Mouse (Mus musculus): ENCODE data around the gene Ctsz. TPM values are rescaled to one million over a fixed set of nuclear protein-coding genes. Genes with fewer than 3 reads are reported as not detected.

The Ctsz gene
- total RNA-seq, 4 experiments from 2014 or later: 23.2 to 31.4 (median 25.9) TPM

DNA sequence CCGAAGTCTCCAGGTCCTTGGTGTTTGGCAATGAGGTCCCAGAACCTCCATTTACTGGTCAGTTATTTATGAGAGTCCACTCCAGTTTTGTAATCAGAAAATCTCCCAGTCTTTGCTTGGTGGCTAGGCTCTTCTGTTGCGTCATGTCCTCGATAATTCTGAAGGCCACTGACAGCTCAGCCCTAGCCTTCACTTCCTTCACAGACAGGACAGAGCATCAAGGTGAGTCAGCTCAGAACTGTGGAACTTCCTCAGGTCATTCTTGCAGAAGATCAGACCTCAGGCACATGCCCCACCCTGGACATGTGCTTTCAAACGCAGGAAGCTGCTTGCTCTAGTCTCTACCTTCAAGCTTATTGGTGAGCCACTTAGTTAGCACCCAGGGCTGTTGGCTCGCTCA is 45.5 kb downstream of the Ctsz start:
- DNase-seq (ENCODE audit: low spot score): no peak

DNA sequence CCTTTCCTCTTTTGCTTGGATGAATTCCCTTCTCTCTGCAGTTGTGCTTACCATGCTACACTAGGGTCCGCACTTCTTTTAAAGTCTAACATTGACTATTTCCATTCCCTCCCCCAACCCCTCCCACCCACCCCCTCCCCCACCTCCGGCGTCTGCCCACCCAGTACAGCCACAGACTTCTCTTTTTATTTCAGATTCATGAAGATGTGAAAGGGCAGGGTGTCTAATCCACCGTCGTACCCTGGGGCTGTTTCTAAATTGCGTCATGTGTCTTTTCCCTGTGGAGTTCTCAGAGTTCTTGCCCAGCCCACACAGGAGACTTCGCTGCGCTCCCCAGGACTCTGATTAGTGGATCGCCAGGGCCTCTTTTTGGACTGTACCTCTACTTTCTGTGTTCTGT is 46.3 kb downstream of the Ctsz start:
- no peak for DNase-seq (ENCODE audit: low spot score)

DNA sequence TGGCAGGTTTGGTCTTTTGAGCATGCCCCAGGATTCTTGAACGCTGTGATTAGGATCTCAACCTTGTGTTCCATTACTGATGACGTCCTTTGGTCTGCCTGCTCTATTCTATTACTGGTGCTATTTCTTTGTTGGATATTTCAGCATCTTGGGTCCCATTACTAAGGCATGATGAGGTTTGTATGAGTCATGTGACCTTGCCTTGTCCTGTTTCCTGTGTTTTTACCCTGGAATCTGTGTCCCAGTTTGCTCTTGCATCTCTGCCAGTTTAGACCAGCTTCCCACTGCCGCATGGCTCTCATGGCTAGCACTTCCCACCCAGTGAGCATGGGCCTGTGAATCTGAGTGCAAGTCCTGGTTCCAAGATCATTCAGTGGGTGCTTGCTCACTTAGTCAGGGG is 46.9 kb downstream of the Ctsz start:
- DNase-seq (ENCODE audit: low spot score): no peak

DNA sequence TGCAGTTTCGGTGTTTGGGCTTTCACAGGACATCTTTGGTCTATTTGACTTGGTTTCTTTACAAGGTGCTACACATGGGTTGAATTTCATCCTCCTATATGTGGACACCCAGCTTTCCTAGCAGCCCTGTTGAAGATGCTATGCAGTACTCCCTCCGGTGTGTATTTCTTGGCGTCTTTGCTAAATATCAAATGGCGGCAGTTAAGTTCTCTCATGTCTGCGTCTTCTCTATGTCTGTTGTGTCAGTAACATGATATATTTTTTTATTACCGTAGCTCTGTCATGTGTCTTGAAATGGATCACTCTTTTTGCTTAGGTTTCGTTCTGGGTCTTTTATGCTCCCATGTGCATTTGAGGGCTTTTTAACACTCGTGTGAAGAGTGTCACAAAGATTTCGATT is 57.8 kb downstream of the Ctsz start:
- no peak for DNase-seq (ENCODE audit: low spot score)

Other genes starting within 250 kb of the Ctsz start
- 1,000 to 10,000 TPM; 1,172 to 1,307 (median 1,221) TPM for gene Gnas, start 154.7 kb downstream of the Ctsz start, total RNA-seq (2022)
- gene Gm20721, start 92.3 kb downstream of the Ctsz start, total RNA-seq (2022): 1 to 10 TPM; 1.3 to 1.7 (median 1.5) TPM
- 10 to 100 TPM; 27.3 to 28.7 (median 28.4) TPM for gene Nelfcd, start 23.2 kb downstream of the Ctsz start, total RNA-seq (2022)
- gene Tubb1, start 11.7 kb upstream of the Ctsz start, total RNA-seq (2022): 10 to 100 TPM in 1 of 4 experiments, 1 to 10 TPM in 3; 4.1 to 10.8 (median 6.5) TPM
- gene Atp5e, start 25.1 kb upstream of the Ctsz start, total RNA-seq (2022): 1,000 to 10,000 TPM; 1,537 to 1,974 (median 1,684) TPM
- 10 to 100 TPM; 49.9 to 68.8 (median 58.7) TPM for gene Prelid3b, start 34.0 kb upstream of the Ctsz start, total RNA-seq (2022)
- under 1 TPM; 0.03 to 0.14 (median 0.06) TPM for gene Zfp831, start 204.5 kb upstream of the Ctsz start, total RNA-seq (2022)